Mouse (Mus musculus): ENCODE data around the gene Ccdc28b. TPM values are rescaled to one million over a fixed set of nuclear protein-coding genes. Genes with fewer than 3 reads are reported as not detected.
A peak's percentile ranks its signal among the peaks of the same experiment; 100 is the strongest.

The Ccdc28b gene
- total RNA-seq, 4 experiments from 2014 or later, result 32.1 to 49.2 (median 43.5) TPM

DNA sequence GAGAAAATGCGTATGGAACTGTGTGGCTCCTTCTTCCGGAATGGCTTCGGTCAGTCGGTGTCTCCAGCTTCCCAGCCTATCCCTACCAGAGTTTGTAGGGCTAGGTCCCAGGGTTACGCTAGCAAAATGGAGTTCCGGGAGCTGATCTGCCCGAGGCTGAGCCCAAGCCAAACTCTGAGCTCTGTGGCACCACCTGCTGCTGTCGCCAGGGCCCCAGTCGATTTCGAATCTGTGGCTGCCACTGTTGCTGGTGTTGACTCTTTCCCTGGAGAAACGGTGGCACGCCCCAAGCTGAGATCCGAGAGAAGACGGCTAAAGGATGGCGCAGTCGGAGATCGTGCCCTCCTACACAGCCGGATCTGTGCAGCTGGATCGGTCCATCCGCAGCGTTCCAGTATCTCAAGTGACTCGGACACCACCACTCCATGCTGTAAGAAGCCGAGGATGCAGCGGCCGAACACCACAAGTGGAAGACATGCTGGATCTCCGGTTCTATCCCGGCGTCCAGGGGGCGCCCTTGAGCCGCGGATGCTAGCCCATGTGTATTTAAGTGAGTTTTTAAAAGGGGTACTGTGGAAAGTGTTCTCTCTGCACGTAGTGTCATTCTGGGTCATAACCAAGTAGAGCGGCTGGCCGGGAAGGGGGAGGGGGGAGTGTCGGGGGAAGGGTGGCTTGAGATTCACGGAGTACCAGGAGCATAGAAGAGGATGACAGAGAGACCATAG lies 38.7 kb downstream of the Ccdc28b start:
- DNase-seq, result peak; percentile 77

DNA sequence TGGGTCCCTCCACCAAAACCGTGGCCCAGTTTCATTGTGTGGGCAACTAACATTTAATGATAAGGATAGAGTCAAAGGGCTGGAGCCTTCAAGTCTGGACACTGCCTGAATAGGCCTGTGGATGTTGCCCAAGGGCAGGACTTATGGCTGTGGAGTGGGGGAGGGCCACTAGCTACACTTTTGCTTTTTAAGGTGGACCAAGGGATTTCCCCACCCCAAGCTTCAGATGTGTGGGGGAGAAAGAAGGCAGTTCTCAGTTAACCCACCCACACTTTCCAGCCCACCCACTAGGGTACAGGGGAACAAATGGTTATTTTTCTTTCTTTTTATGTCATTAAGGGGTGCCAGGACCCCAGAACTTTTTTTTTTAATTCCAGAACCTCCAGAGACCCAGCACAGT lies 39.4 kb downstream of the Ccdc28b start:
- DNase-seq, result no peak

DNA sequence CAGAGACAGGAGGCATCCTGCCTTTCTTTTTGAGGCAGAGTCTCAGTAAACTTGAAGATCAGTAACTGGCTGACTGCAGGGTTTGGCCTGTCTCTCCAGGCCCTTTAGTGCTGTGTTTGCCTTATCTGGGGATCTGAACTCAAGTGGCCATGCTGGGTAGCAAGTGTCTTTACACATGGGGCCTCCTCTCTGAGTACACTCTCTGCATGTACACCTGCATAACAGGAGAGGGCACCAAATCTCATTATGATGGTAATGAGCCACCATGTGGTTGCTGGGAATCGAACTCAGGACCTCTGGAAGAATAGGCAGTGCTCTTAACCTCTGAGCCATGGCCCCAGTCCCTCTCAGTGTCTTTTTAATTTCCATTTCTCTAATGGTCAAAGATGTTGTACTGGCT lies 41.5 kb downstream of the Ccdc28b start:
- DNase-seq, result no peak

DNA sequence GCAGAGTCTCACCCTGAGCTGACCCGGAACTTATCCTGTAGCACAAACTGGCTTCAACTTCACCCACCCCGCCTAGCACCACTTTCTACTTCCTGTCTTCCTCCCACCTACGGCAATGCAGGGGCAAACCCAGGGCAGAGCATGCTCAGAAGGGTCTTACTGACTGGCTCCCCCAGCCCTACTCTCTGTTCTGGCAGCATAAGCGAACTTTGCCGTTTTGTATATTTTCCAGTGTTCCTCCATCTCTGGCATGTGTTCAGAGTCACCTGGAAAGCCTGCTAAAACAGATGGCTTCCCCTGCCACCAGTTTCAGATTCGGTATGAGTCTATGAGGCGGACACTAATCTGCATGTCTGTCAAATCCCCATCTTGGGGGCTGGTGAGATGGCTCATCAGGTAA lies 43.4 kb downstream of the Ccdc28b start:
- DNase-seq, result no peak

DNA sequence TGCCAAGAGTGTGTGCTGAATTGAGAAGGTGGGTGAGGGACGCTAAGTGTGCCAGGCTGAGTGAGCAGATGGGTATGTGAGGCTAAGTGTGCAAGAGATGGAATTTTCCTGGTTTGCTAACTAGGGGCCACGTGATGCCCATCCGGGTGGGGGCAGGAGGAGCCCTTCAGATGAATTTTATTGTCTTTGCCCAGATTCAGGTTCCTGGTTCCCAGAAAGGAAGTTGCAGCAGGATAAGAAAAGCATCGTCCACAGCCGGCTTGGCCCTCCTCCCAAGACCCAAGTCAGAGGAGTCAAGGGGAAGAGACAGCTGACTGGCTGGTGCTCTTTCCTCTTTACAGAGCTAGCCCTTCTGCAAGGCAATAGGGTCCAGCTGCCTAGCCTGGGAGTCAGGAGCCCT lies 45.3 kb downstream of the Ccdc28b start, which contains the start of gene Fam167b:
Fam167b (minus strand) TSS at position 84 of the 400 bp plus-strand sequence.
- DNase-seq, result peak; percentile 48

DNA sequence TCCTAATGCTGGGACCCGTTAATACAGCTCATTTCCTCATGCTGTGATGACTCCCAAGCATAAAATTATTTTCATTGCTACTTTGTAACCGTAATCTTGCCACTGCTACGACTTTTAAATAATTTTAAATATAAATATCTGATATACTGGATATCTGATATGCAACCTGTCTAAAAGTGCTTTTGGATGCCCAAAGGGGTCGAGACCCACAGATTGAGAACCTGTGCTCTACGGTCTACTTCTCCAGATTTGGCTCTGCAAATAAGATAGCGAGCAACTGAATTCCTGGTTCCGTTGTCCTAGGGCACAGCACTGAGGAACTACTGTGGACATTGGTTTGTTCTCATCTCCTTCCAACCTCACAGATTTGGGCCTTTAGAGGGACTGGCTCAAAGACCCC lies 46.1 kb downstream of the Ccdc28b start:
- DNase-seq, result no peak

DNA sequence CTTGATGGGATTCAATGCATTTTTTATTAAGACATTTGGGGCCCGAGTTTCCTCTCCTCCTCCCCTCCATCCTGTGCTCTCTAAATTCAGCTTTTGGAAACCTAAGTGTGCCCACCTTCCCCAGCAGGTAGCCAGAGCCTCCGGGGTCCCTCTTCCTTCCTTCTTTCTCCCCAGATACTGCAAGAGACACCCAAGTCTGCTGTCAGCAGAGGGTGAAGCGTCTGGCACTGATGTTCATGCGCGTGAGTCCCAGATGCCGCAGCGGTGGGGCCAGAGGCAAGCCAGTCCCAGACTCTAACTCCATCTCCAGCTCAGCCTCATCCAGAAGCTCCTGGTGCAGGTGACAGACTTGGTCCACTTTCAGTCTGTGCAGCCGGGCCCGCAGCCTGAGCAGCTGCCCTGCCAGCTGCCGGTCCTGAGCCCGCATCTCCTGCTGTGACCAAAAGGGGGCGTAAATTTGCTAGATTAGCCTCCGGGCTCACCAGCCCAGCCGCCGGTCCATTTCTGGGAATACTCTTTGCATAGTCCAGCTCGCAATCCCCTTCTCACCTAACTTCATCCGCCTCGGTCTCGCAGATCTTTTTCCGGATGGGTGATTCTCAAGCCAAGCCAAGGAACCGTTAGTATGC lies 46.8 kb downstream of the Ccdc28b start:
- peak; percentile 58 for DNase-seq

DNA sequence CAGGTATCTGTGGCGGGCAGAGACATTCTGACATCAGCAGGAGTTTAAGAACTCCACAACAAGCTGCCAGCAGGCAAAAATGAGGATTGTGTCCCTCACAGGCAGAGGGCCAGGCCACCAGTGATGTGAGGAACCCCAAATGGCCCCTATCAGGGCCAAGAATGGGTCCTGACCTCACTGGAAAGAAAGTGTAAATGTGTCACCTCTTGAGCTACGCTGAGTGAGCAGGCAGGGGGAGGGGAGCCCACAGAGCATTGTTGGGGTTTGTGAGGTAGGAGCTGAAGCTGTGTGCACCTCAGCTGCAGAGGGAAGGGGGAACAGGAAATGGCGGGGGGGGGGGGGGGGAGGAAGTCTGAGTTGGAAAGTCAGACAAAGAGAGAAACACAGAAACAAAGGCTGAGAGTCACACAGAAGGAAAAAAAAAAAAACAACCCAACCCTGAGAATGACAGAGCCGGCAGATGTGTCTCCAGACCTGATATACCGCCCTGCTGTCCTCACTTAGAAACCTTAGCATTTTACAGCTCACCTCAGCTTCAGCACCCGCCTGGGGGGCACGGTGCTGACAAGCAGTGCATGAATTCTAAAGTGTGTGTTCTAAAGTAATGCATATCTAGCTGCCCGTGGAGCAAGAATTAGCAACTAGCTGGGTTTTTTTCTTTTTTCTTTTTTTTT lies 48.4 kb downstream of the Ccdc28b start:
- no peak for DNase-seq

DNA sequence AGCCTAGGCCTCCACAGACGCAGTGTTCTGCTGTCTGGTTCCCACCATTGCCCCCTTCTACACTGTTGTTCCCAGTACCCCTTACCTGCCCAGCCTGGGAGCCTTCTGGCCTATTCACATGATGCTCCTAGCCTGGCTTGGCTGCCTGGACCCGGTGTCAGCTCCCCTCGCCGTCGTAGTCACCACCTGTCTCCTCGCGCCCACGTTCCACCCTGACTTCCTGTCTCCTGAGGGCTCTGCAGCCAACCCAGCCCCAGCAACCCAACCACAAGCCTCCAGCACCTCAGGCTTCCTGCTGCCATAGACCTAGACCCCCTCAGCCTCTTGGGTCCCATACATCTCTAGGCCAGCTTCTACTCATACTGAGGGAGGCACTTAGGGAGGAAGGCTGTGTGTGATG lies 50.3 kb downstream of the Ccdc28b start, which contains the start of gene Lck:
Lck (minus strand) TSS at position 212 of the 400 bp plus-strand sequence.
- no peak for DNase-seq

DNA sequence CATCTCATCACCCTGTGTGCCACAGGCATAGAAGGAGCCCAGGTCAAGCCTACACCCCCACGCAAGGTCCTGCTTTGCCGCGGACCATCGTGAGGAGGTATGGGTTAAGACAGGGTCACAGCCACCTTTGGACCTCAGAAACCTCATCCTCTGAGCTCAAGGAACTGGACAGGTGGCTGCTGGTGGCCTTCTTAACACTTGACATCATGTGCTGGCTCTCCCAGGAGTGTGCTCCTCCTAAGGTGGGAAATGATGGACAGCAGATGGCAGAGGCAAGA lies 50.7 kb downstream of the Ccdc28b start:
- DNase-seq, result no peak

DNA sequence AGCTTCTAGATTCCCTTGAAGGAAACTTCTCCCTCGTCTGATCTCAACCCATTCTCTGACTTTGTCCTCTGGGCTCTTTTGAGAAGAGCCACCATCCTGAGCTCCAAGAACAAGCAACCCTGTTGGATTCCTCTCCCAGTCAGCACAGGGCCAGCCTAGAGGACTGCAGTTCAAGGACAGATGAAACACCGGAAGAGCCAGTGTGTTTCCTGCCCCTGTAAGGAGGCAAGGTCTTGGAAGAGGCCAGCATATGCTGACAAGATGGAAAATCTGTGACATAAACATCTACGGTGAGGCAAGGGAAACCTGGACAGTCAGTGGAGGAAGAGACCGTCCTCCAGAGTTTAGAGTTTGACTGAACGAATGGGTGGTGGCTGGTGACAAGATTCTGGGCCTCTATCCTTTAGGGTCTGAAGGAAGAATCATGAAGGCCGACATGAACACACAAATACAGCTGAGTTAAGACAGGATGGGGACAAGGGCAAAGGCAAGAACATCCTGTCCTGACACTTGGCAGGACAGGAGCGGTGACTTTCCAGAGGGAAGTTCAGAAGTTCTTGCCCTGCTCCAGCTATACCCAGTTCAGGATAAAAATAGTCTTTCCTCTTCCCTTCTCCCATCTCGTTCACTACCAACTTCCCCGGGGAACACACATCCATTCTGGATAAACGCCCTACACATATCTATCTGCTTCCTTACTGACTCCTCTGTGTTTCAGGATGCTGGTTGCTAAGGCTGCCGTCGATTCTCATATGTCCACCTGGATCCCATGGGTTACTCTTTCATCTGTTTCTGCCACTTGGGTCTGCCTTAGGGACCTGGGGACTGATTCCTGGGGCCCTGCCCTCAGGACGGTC lies 51.3 kb downstream of the Ccdc28b start:
- no peak for DNase-seq

DNA sequence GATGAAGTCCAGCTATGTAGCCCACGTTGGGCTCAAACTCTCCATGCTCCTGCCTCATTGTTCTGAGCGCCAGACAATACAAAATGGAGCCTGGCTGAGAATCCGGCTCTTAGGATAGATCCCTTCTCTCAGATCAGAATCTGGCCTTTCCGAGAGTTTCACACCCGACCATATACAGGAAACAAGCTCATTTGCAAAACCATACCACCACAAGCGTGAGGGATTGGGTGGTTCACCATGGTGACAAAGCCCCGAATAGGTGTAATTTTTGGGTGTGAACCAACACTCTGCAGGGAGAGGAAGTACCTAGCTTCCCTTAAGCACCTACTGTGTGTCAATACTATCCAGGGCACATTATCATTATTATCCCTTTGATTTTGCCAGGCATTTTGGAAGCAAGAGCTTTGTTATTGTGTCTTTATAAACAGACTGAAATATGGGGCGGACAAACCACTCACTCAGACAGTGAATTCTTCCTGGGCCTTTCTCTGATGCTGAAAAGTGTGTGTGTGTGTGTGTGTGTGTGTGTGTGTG lies 52.1 kb downstream of the Ccdc28b start:
- DNase-seq, result no peak

DNA sequence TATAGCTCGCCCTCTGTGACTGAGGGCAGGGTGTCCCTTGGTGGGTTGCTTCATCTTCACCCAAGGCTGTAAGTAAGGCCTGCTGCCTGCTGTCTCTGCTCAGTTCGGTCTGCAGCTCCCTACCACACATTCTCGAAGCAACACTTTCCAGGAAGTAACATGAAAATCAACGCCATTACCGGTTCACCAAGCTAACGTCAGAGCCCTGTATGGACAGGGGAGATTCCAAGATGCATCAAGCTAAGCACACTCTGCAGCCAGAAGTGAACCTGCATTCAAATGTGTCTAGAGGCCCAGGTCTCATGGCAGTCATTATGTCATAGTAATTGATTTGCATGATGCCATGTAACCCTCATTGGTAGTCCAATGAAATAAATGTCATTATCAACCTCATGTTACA lies 53.7 kb downstream of the Ccdc28b start:
- DNase-seq, result no peak

Other genes with a start within 250 kb of the Ccdc28b start
- gene Zbtb8a, start 245.8 kb downstream of the Ccdc28b start, total RNA-seq (2022), result 1 to 10 TPM; 4.7 to 7.8 (median 5.2) TPM
- gene Zbtb8b, start 183.1 kb downstream of the Ccdc28b start, total RNA-seq (2022), result under 1 TPM; 0.09 to 0.65 (median 0.34) TPM
- 10 to 100 TPM; 73.0 to 83.5 (median 80.3) TPM for gene Bsdc1, start 162.4 kb downstream of the Ccdc28b start, total RNA-seq (2022)
- gene Tssk3, start 132.9 kb downstream of the Ccdc28b start, total RNA-seq (2022), result not detected
- 1 to 10 TPM in 1 of 4 experiments, not detected in 3; 1.2 TPM for gene Fam229a, start 132.8 kb downstream of the Ccdc28b start, total RNA-seq (2022)
- gene Marcksl1, start 110.4 kb downstream of the Ccdc28b start, total RNA-seq (2022), result 10 to 100 TPM; 36.0 to 48.0 (median 43.9) TPM
- 10 to 100 TPM; 41.0 to 84.1 (median 61.0) TPM for gene Hdac1, start 81.2 kb downstream of the Ccdc28b start, total RNA-seq (2022)
- gene Lck, start 50.3 kb downstream of the Ccdc28b start, total RNA-seq (2022), result 1 to 10 TPM; 1.9 to 3.5 (median 2.6) TPM
- 10 to 100 TPM; 25.5 to 43.5 (median 29.0) TPM for gene Fam167b, start 45.4 kb downstream of the Ccdc28b start, total RNA-seq (2022)
- 100 to 1,000 TPM; 174 to 190 (median 182) TPM for gene Eif3i, start 23.3 kb downstream of the Ccdc28b start, total RNA-seq (2022)
- gene Tmem234, start 23.3 kb downstream of the Ccdc28b start, total RNA-seq (2022), result 100 to 1,000 TPM; 104 to 120 (median 109) TPM
- 1 to 10 TPM; 1.4 to 4.2 (median 2.8) TPM for gene Dcdc2b, start 9.7 kb downstream of the Ccdc28b start, total RNA-seq (2022)
- 10 to 100 TPM; 35.1 to 47.4 (median 43.0) TPM for gene Iqcc, start 4.8 kb downstream of the Ccdc28b start, total RNA-seq (2022)
- gene Txlna, start 17.1 kb upstream of the Ccdc28b start, total RNA-seq (2022), result 10 to 100 TPM; 65.9 to 84.3 (median 74.4) TPM
- 100 to 1,000 TPM in 2 of 4 experiments, 10 to 100 TPM in 2; 79.9 to 108 (median 103) TPM for gene Kpna6, start 48.8 kb upstream of the Ccdc28b start, total RNA-seq (2022)
- 10 to 100 TPM; 10.5 to 13.9 (median 11.1) TPM for gene Tmem39b, start 72.9 kb upstream of the Ccdc28b start, total RNA-seq (2022)
- 10 to 100 TPM; 70.1 to 80.2 (median 76.4) TPM for gene Khdrbs1, start 118.4 kb upstream of the Ccdc28b start, total RNA-seq (2022)
- gene Ptp4a2, start 187.3 kb upstream of the Ccdc28b start, total RNA-seq (2022), result 100 to 1,000 TPM; 321 to 460 (median 353) TPM

All from adrenal gland, adult 8-10 months (tissue).